Comparison of ENCODE assay signal across 8 mouse cellular contexts in genomic region chr11:59471413-59472325, GRCm38 (mm10). TPM values are rescaled to one million over a fixed set of nuclear protein-coding genes. Genes with fewer than 3 reads are reported as not detected.
DNase-seq lines count a peak whose midpoint lies in the region; ATAC-seq and TF ChIP-seq lines count a peak whose summit lies in the region.

No protein-coding gene starts in this region.

- WGBS in lung, adult 2 months: 4% methylated on average over 37 of the region's 37 CpGs
- 10% methylated on average over 37 of the region's 37 CpGs for WGBS in hindbrain, embryonic 12.5 days

- H3K4me1 ChIP-seq in lung, adult 2 months (ENCODE audit: control insufficient read depth, insufficient read depth, low read length): 0 out of 2 replicates have a peak, but pooled peaks cover 2% of the 10 kb centered on the region
- no peaks in the 10 kb centered on the region for H3K4me1 ChIP-seq in brown adipose tissue, adult 24 weeks (ENCODE audit: control insufficient read depth, insufficient read depth, insufficient read length, low read length)
- peaks cover 7% of the 10 kb centered on the region for H3K4me1 ChIP-seq in hindbrain, embryonic 12.5 days

- no peaks in the 10 kb centered on the region for H3K9me3 ChIP-seq in hindbrain, embryonic 12.5 days (replicated peaks)

- no peak overlapping the region for H3K27ac ChIP-seq in brown adipose tissue, adult 24 weeks (replicated peaks; ENCODE audit: low read depth, low read length)
- H3K27ac ChIP-seq in hindbrain, embryonic 12.5 days: peak overlapping the region; percentile 77

- no peak for DNase-seq in lung, adult 2 months
- no peak for DNase-seq in lung, postnatal 14 days
- DNase-seq in lung, postnatal 36 days: peak; percentile 9
- DNase-seq in ovary, adult 18-20 months (ENCODE audit: low spot score): no peak
- DNase-seq in left cerebral cortex, postnatal 14 days (ENCODE audit: low spot score in 2 of 2): no peak
- DNase-seq in cerebellum, adult 9-10 months: no peak

- intact Hi-C loops in left cerebral cortex, postnatal 14 days (cut with DNase I): no loop called here

- peak overlapping the region; percentile 86 for H3K9ac ChIP-seq in hindbrain, embryonic 12.5 days

- peak; percentile 75 for ATAC-seq in hindbrain, embryonic 12.5 days (ENCODE audit: low FRiP score)

- H3K27me3 ChIP-seq in hindbrain, embryonic 12.5 days: no peaks in the 10 kb centered on the region

- no peak for TF ChIP-seq POLR2A in lung, adult 2 months (IDR thresholded peaks at IDR 0.05; ENCODE audit: borderline replicate concordance, extremely low read depth, low read depth, low read length)

- H3K4me2 ChIP-seq in hindbrain, embryonic 12.5 days (replicated peaks): peak overlapping the region; percentile 75

- peaks cover 4% of the 10 kb centered on the region for H3K36me3 ChIP-seq in hindbrain, embryonic 12.5 days

- TF ChIP-seq CTCF in lung, adult 2 months (IDR thresholded peaks at IDR 0.05; ENCODE audit: insufficient read depth, low read length): no peak

- peak overlapping the region; percentile 77 for H3K4me3 ChIP-seq in lung, adult 2 months (replicated peaks; ENCODE audit: extremely low read depth, low read depth, low read length)
- H3K4me3 ChIP-seq in brown adipose tissue, adult 24 weeks (ENCODE audit: insufficient read depth, low read depth, low read length): peak overlapping the region; percentile 74
- peak overlapping the region; percentile 82 for H3K4me3 ChIP-seq in hindbrain, embryonic 12.5 days

RNA-seq across cellular contexts. Expression of gene Zfp867, which starts 0.6 kb away (rescaled TPM):
- polyA plus RNA-seq in lung, adult 2 months (2012; rRNA removed): 0.45 and 0.97 TPM in 2 replicates
- 2.5 and 3.3 TPM in 2 replicates for polyA plus RNA-seq in brown adipose tissue, adult 24 weeks (2012; ENCODE audit: insufficient read depth, insufficient read length, missing spikeins)
- polyA plus RNA-seq in hindbrain, embryonic 12.5 days (2016; fragmentation: Nextera tagmentation; extraction: Ambion mirVana): 10.8 and 11.8 TPM in 2 replicates
- 1 to 10 TPM; 3.7 to 3.9 TPM for total RNA-seq in left cerebral cortex, postnatal 14 days (2021)

RNA-seq across cellular contexts. Expression of gene Snap47, which starts 20.7 kb away (rescaled TPM):
- polyA plus RNA-seq in lung, adult 2 months (2012; rRNA removed): 36.8 and 49.7 TPM in 2 replicates
- 21.4 and 22.5 TPM in 2 replicates for polyA plus RNA-seq in brown adipose tissue, adult 24 weeks (2012; ENCODE audit: insufficient read depth, insufficient read length, missing spikeins)
- polyA plus RNA-seq in hindbrain, embryonic 12.5 days (2016; fragmentation: Nextera tagmentation; extraction: Ambion mirVana): 230 and 240 TPM in 2 replicates
- total RNA-seq in left cerebral cortex, postnatal 14 days (2021): 100 to 1,000 TPM; 388 to 398 TPM

RNA-seq across cellular contexts. Expression of gene Jmjd4, which starts 21.8 kb away (rescaled TPM):
- 5.0 and 5.5 TPM in 2 replicates for polyA plus RNA-seq in lung, adult 2 months (2012; rRNA removed)
- 2.7 and 3.1 TPM in 2 replicates for polyA plus RNA-seq in brown adipose tissue, adult 24 weeks (2012; ENCODE audit: insufficient read depth, insufficient read length, missing spikeins)
- 14.6 and 14.8 TPM in 2 replicates for polyA plus RNA-seq in hindbrain, embryonic 12.5 days (2016; fragmentation: Nextera tagmentation; extraction: Ambion mirVana)
- 10 to 100 TPM; 30.7 to 32.7 TPM for total RNA-seq in left cerebral cortex, postnatal 14 days (2021)

RNA-seq across cellular contexts. Expression of gene Zkscan17, which starts 54.9 kb away (rescaled TPM):
- 12.7 and 12.9 TPM in 2 replicates for polyA plus RNA-seq in lung, adult 2 months (2012; rRNA removed)
- 3.1 and 3.9 TPM in 2 replicates for polyA plus RNA-seq in brown adipose tissue, adult 24 weeks (2012; ENCODE audit: insufficient read depth, insufficient read length, missing spikeins)
- polyA plus RNA-seq in hindbrain, embryonic 12.5 days (2016; fragmentation: Nextera tagmentation; extraction: Ambion mirVana): 24.2 and 26.0 TPM in 2 replicates
- 10 to 100 TPM; 12.5 to 14.0 TPM for total RNA-seq in left cerebral cortex, postnatal 14 days (2021)
